Mouse (Mus musculus) kidney, adult 8-10 months (tissue): ENCODE measurements around the gene Cad.
"Not testable (repeated sequence)": the region's sequence is repeated elsewhere in the genome, so short reads cannot be mapped to it uniquely, and the experiment has no call there.

Experiments used
- DNase-seq, 2 experiments: peaks; one replicate each; pipeline ENCODE4 v3.0.0; 2022

Gene Cad

DNA sequence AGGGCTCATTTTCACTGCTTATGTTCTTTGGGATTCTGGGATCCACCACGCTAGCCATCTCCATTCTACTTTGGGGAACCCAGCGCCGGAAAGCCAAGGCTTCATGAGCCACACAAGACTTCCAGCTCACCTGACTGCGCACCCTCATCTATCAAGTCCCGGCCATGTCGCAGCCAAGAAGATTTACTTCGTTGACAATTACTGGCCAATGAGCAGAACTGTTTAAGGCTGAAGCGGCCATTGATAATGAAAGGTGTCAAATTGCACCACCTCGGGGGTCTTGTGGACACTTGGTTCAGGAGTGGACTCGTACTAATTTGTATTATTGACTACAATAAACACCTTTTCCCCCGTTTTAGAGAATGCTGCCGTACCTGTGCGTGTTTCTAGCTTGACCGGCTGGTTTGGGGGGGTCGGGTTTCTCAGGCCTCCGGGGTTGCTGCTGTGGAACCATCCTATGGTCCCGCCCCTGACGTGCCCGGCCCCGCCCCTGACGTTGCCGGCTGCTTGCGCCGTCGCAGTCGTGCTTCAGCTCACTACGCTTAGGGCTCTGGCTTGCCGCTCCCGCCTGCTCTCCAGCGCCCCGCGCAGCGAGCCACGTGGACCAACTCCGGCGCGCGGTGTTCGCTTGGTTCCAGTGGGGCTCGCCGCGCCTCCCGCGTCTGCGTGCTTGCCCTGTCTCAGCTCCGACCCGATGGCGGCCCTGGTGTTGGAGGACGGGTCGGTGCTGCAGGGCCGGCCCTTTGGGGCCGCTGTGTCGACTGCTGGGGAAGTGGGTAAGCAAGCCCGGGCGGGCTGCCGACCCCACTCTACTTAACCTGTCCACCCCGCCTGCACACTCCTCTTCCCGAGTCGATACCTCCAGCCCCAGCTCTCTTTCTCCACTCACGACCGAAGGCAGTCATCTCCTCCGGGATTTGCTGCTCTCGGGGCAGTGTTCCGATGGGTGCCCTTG, at the start of gene Cad:
TSS of gene Cad (plus strand) at position 520 of the 955 bp plus-strand sequence.
- peak; percentile 93 to 96 for DNase-seq

DNA sequence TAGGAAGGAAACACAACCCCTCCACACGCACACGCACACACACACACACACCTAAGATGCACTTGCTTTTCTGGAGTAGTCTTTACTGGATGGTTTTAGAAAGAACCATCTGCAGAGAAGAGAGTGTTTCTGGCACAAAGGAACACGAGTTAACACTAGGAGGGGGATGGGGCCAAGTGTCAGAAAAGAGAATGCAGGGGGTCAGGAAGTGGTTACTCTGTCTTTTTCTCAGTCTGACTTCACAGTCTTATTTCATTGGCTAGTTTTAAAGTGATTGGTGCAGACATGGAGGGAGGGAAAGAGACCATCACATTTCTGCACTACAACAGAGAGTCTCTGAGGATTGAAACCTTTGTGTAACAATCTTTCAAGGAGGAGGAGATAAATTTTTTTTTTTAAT, 41.8 kb upstream of the Cad start:
- no peak for DNase-seq

DNA sequence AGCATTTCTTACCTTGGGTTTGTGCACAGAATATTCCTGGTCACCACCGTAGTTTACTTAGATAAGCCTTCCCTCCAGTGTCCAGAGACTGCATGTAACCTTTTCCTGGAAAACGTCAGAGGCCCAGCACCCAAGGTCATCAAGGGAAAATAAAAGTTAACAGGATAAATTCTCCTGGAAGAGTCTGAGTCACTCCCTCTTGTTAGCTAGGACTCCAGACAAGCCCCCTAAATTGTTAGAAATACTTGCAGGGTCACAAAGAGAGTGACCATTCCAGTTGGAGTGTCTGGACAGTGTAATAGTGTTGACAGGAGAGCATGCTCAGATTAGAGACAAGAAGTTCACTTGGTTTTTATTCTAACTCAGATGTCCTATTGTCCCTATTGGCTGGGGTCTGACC, 38.7 kb upstream of the Cad start:
- DNase-seq: no peak

DNA sequence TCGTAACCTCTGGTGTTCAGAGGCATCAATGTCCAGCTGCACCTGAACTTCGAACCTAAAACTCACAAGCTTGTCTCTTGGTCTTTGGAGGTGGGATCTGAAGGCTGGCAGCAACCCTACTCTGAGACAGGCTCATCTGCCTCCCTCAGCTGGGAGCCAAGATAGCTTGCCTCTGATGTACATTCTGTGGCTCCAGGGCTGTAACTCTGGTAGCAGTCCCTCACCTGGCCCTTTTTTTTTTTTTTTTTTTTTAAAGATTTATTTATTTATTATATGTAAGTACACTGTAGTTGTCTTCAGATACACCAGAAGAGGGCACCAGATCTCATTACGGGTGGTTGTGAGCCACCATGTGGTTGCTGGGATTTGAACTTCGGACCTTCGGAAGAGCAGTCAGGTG, 32.8 kb upstream of the Cad start:
- not testable (repeated sequence) for DNase-seq

DNA sequence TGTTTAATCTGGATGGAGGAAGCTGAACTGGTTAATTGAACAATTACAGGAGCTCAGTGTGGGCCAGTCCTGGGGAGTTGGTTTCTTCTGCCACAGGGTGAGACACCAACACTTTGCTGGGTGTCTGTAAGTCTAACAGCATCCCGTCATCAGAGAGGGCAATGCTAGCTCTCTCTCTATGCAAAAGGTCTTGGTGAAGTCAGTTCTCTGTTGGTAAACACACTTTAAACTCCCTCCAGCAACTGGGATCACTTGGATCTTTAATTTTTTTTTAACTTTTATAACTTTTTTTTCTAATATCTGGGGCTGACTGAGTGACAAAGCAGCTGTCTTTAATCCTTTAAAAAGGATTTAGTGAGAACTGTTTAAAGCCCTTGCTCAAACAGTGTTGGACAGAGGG, 31.9 kb upstream of the Cad start:
- no peak for DNase-seq

DNA sequence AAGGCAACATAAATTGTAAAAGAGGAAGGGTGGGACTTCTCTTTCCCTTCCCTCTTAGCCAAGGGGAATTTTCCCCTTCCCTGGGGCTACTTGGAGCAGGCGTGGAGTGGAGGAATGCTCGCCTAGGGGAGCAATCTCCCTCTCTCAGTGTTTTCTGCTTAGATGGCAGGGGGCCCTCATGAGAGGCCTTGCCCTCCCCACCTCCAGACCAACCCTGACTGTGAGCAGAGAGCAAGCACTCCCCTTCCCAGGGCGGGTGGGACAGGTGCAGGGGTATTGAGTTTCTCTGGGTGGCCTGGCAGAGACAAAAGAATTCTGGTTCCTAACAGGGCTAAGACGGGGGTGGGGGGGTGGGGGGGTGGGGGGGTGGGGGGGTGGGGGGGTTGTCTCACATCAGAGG, 31.3 kb upstream of the Cad start:
- DNase-seq: no peak

DNA sequence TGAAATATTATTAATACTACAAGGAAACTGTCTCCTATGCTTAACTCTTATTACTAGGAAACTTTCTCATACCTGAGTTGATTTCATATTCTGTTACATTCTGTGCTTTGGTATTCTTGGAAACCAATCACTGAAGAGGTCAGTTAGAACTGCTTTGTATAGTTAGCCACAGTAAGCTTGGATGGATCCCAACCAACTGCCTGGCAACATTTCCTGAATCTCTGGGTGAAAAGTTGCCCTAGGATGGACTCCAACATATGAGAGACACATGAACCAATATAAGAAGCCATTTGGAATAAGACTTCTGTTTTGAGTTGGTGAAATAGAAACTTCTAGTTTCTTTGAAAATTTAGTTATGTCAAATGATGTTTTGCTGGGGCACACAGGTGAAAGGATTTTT, 29.9 kb upstream of the Cad start:
- DNase-seq: no peak

DNA sequence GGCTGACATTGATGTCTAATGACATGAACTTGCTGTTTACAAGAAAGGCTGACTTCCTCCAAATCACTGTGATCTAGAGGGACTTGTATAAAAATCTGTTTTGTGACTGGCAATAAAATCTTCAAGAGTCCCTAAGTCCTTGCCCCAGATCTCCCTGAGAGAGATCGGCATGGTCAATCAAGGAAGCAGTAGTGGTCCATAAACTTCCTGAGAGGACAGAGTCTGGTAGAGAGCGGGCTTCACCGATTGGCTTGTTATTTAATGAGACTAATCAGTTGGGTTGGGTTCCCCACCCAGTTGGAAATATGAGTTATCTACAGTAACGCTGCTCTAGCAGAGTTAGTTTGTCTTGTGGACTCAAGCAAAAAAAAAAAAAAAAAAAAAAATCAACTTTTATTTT, 23.7 kb upstream of the Cad start:
- DNase-seq: no peak

DNA sequence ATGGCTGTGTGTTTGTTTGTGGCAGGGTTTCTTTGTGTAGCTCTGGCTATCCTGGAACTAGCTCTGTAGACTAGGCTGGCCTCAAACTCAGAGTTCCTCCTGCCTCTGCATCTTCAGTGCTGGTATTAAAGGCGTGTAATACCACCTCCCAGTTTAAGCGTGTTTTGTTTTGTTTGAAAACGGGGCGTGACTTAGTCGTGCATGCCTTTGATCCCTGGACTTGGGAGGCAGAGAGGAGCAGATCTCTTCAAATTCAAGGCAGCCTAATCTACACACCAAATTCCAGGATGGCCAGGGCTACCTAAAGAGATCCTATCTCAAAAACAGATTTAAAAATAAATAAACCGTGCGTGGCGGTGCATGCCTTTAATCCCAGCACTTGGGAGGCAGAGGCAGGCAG, 23.1 kb upstream of the Cad start:
- no peak for DNase-seq

DNA sequence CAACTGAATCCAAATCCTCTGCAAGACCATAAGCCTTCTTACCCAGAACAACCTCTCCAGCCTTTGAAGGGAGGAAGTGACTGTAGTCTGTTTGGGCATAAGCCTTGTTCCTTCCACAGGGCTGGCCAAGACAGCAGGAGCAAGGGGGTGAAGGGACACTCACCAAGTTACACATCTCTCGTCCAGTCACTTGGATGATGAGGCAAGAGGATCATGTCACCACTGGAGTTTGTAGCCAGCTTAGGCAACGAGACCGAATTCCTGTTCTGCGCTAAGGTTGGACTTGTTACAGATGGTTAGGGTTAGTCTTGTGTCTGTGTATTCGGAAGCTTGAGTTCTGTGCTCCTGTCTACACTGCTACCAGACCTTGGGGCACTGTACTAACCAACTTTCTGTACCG, 19.9 kb upstream of the Cad start:
- no peak for DNase-seq

DNA sequence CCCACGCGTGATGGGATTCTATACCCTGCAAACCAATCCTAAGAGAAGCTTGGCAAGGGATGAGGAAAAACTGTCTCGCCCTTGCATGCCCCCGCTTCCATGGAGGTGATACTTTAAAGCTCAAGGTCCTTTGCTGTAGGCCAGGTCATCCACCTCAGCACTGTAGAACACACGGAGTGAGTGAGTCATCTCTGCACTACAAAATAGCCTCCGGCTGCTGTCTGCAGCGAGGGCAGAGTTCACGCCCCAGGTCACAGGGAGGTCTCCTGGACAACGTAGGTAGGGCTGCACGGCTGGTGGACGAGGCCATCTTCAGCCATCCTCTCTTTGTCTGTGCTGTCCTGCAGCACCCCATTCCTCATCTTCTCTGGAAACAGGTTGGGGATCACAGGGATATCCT, 18.0 kb upstream of the Cad start:
- not testable (repeated sequence) for DNase-seq

DNA sequence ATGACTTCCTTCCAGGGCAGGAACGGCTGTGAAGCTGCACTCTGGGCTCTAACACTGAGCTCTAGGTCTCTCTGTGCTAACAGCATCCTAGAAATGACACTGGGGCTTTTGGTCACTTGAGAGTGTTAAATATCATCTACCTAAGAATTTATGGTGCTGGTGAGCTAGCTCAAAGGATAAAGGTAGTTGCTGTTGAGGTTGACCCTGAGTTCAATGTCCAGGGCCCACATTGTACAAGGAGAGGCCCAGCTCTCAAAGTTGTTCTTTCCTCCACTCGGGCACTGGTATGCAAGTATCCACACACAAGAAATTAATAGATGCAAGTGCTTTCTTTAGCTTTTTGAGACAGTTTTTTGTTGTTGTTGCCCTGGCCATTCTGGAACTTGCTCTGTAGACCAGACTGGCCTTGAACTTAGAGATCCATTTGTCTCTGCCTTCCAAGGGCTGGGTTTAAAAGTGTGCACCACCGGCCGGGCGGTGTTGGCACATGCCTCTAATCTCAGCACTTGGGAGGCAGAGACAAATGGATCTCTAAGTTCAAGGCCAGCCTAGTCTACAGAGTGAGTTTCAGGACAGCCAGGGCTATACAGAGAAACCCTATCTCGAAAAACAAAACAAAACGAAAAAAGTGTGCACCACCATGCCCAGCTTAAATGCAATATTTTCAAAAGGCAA, 16.3 kb upstream of the Cad start:
- DNase-seq: peak in 1 of 2 experiments; percentile 59

DNA sequence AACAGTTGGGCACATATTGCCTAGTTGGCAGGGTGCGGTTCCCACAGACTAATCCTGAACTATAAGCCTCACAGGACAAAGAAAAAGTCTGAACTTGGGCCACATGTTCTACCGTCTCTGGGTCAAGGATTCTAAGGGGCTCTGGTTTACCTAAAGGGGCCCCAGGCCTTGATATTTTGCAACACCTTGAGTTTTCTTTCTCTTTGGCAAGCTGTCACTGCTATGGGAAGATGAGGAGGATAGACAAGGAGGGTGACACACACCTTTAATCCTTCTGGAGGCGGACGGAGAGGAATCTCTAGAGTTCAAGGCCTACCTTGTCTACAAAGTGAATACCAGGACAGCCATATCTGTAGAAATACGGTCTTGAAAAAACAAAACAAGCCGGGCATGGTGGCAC, 8.2 kb upstream of the Cad start:
- no peak for DNase-seq

DNA sequence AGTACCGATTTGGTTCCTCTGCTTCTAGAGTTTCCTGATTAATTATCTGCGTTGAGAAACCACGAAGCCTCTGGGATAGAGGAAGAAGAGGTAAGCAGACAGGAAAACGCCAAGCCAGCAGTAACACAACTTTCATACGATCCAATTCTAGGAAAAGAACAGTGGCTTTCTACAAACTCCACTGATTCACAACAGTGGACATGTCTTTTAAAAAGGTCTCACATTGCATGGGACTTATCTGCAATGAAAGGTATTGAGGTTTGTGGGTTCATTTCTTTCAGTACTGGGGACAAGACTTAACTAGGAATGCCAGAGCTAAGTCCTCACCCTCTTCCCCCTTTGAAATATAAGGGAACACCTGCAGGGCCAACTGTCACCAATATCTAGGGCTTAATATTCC, 7.5 kb upstream of the Cad start:
- DNase-seq: no peak

DNA sequence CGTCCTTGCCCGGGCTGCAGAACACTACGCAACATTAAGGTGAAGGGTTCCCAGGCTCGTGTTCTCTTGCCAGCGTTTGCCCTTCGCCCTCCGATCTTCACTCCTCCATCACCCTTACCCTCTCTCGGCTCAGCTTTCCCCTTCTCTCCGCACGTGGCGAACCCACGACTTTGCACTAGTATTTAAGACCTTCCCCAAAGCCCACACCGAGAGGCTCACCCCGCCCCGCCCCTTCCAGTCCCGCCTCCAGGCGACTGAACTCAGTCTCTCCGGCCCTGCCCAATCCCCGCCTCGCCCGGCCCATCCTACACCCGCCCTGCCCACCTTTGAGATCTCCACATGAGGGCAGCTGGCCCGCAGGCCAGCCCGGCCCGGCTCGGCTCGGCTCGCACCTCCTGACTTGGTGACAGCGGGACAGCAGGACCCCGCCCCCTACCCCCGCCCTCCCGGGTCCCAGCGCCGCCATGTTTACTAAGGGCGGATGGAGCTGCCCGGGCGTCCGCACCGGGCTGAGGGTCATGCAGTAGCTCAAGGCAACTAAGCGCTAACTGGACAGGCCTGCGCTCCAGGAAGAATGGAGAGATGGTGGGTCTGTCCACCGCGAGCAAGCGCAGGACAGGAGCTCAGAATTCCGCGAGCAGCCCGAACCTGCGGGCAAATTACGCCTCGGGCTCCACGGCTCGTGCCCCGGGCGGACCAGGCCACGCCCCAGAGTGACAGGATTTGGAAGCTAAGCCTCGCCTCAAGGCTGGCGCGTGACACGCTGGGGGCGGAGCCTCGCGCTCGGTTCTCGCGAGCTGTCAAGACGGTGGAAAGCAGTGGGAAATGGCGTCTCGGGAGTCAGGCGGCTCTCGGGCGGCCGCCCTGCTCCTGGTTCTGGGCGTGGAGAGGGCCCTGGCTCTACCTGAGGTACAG, 6.5 kb upstream of the Cad start, which contains the start of gene Atraid:
TSS of gene Atraid (plus strand) at position 465 of the 915 bp plus-strand sequence.
- DNase-seq: peak; percentile 98 to 99

DNA sequence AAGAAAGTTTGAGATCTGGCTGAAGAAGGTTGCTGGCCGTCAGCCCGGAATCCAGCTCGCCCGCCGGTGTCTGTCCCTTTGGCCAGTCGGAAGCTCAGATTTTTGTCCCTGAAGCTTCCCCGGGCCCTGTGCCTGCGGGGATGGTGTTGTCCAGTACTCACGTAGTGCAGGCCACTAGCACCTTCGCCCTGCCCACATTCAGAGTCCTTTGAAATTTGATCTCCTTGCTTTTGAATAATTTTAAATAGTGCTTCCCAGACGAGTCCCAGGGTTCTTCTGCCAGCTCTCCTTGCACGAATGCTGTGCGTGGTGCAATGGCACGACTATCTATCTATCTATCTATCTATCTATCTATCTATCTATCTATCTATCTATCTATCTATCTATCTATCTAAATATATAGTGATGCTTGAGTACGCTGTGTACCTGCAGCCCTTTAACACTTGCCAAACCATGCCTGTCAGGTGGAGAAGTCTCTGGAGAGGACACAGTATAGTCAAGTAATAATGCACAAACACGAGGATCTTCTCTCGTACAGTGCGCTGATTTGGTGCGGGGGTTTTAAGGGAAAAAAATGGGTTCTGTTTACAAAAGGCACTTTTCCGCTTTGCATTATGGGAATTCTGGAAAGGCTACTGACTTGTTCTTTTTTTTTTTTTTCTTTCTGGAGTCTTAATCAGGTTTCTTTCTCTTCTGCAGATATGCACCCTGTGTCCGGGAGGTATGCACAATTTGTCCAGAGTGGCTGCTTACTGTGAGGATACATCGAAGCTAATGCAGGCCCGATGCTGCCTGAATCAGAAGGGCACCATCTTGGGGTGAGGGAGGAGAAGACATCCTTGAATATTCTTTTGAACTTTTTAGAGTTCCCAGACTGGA, 5.6 kb upstream of the Cad start, which contains the start of gene Slc5a6:
TSS of gene Slc5a6 (minus strand) at position 162 of the 879 bp plus-strand sequence.
- peak; percentile 40 to 50 for DNase-seq

DNA sequence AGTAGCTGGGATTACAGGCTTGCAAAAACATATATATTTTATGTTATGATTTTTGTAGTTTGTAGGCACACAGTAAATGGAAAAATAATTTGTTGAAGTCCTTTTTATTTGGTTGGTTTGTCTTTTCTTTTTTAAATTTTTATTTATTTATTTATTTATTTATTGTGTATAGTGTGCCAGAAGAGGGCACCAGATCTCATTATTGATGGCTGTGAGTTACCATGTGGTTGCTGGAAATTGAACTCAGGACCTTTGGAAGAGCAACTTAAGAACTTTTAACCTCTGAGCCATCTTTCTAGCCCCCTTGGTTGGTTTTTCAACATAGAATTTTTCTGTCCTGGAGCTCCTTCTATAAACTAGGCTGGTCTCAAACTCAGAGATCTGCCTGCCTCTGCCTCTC, 4.2 kb upstream of the Cad start:
- DNase-seq: no peak

DNA sequence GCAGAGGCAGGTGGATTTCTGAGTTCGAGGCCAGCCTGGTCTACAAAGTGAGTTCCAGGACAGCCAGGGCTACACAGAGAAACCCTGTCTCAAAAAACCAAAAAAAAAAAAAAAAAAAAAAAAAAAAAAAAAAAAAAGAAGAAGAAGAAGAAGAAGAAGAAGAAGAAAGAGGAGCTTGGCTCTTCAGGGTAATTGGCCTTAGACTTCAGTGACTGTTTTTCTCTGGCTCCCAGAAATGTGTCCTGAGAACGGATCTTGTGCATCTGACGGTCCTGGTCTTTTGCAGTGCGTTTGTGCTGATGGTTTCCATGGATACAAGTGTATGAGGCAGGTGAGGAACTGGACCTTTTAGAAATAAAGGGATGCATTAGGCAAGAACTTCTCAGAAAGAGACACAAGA, 852 bp upstream of the Cad start:
- DNase-seq: not testable (repeated sequence)

DNA sequence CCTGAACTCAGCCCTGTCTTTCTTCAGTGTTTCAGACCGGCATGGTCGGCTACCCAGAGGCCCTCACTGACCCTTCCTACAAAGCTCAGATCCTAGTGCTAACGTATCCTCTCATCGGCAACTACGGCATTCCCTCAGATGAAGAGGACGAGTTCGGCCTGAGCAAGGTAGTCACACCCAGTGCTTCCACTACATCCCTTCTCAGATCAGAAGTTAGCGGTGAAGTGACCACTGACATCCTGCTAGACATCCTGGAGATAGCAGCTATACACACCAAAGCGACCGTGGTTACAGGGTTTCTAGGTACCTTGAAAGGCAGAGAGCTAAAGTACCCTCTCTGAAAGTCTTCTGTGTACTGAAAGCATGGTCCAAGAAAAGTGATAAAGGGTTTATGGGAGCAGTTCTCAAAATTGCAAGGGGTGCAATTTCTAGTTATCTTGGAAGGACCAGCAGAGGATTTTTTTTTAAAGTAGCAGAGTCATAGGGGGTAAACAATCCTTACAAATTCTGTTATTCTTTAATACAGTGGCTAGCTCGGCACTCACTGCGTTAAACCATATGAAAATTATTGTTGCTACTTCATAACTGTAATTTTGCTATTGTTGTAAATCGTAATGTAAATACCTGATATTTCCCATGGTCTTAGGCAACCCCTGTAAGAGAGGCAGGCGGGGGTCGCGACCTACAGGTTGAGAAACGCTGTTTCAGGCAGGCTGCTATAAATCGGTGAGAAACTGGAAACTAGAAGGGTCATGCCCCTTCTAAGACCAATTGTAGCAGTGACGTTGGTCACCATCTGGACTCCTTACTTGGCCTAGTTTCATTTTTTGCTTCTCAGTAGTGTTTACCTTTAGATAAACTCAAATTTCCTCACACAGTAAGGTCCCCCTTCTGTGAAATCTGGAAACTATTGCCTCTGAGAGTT, 898 bp downstream of the Cad start:
- peak in 1 of 2 experiments; percentile 9 for DNase-seq

DNA sequence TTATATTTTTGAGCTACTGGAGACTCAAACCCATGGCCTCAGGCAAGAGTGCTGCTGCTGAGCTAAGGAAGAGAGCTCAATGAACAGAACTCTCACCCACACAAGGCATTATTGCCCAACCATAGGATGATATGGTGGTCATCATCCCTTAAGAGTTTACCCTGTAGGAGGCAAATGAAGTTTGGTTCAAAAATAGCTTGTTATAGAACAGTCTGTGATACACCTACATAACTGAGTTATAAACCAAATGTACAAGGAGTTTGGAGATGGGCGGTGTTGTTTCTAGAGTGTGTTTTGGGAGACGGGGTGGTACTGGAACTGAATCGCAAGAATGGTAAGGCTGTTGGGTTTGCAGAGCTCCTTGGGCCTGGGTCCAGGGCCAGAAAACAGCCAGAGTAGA, 15.2 kb downstream of the Cad start:
- no peak for DNase-seq

DNA sequence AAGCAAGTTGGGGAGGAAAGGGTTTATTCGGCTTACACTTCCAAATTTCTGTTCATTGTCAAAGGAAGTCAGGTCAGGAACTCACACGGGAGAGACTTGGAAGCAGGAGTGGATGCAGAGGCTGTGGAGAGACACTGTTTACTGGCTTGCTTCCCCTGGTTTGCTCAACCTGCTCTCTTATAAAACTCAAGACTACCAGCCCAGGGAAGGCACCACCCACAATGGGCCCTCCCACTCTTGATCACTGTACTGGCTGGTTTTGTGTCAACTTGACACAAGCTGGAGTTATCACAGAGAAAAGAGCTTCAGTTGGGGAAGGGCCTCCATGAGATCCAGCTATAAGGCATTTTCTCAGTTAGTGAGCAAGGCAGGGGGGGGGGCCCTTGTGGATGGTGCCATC, 16.5 kb downstream of the Cad start:
- no peak for DNase-seq
